Mouse (Mus musculus) kidney, embryonic 16.5 days (tissue): Measurements from ENCODE around the gene Atp13a5. TPM values are rescaled to one million over a fixed set of nuclear protein-coding genes. Genes with fewer than 3 reads are reported as not detected.

ENCODE experiments used
- ATAC-seq: fragments of 200-750 bp; cut with Nextera tagmentation; 2 replicates; pipeline ENCODE4 v1.8.0; 2017; ENCODE audit warnings: moderate TSS enrichment; ENCODE audit not compliant: low FRiP score, low TSS enrichment
- H3K27ac ChIP-seq: fragments of 300-500 bp; sonication (generic); 2 replicates; pipeline ENCODE4 v1.5.1; 2014; ENCODE audit warnings: low read length
- H3K27me3 ChIP-seq: fragments of 300-500 bp; sonication (generic); 2 replicates; pipeline ENCODE4 v1.6.1; 2014; ENCODE audit warnings: low read length, control low read depth, mixed read lengths; ENCODE audit not compliant: insufficient read depth
- H3K36me3 ChIP-seq: fragments of 300-500 bp; sonication (generic); 2 replicates; pipeline ENCODE4 v1.6.1; 2014; ENCODE audit warnings: low read length, control low read depth, mixed read lengths; ENCODE audit not compliant: insufficient read depth
- H3K4me1 ChIP-seq: fragments of 300-500 bp; sonication (generic); 2 replicates; pipeline ENCODE4 v1.6.1; 2014; ENCODE audit warnings: low read length, control low read depth, mixed read lengths; ENCODE audit not compliant: insufficient read depth
- H3K4me2 ChIP-seq: fragments of 300-500 bp; sonication (generic); replicated peaks from 2 replicates; pipeline ENCODE4 v1.6.1; 2014; ENCODE audit warnings: low read depth, low read length
- H3K4me3 ChIP-seq: fragments of 300-500 bp; sonication (generic); 2 replicates; pipeline ENCODE4 v1.5.1; 2014; ENCODE audit warnings: mild to moderate bottlenecking, low read length
- H3K9ac ChIP-seq: fragments of 300-500 bp; sonication (generic); replicated peaks from 2 replicates; pipeline ENCODE4 v1.6.1; 2014; ENCODE audit warnings: low read length
- H3K9me3 ChIP-seq: fragments of 300-500 bp; sonication (generic); 2 replicates; pipeline ENCODE4 v1.6.1; 2016; ENCODE audit warnings: low read length, control low read depth
- WGBS: fragments of 180-500 bp; shearing (Covaris S2); extraction: QIAGEN DNeasy Blood & Tissue Kit; methylation state at CpG from one replicate; pipeline ENCODE4 v1.1.7; 2014; 5-methylcytosine and 5-hydroxymethylcytosine counted together
- polyA plus RNA-seq: library from polyadenylated mRNA; unstranded; fragments of >200 nt; fragmentation: Nextera tagmentation; extraction: Ambion mirVana; gene quantifications from 2 replicates; pipeline ENCODE4 v1.2.1, GENCODE M21; 2015

Gene Atp13a5
- polyA plus RNA-seq, 1 experiment from 2014 or later: not detected

GRCm38 (mm10) chr16:29209605-29210411, 168.7 kb downstream of the Atp13a5 start, which contains the start of gene Hrasls:
TSS of gene Hrasls (plus strand) at chr16:29209695.
- peak; percentile 88 for ATAC-seq
- 2% methylated on average over 39 of the region's 39 CpGs for WGBS
- Histone ChIP-seq H3K9ac (peak within 1 kb of the TSS; percentile 35; the same call in 1 of the 2 replicates), H3K4me2 (peak within 1 kb of the TSS; percentile 75), H3K4me1 (0 out of 2 replicates have a peak, but pooled peaks cover 9% of the 10 kb centered on the region), H3K27me3 (peaks cover 25% of the 10 kb centered on the region), H3K9me3 (no peaks in the 10 kb centered on the region), H3K4me3 (peak within 1 kb of the TSS; percentile 41), H3K27ac (no peak within 1 kb of the TSS), H3K36me3 (no peaks in the 10 kb centered on the region)

GRCm38 (mm10) chr16:29208841-29209240, 169.7 kb downstream of the Atp13a5 start:
- Histone ChIP-seq H3K9ac (no peak overlapping the region), H3K36me3 (no peaks in the 10 kb centered on the region), H3K27ac (no peak overlapping the region), H3K4me1 (0 out of 2 replicates have a peak, but pooled peaks cover 9% of the 10 kb centered on the region), H3K9me3 (no peaks in the 10 kb centered on the region), H3K27me3 (peaks cover 25% of the 10 kb centered on the region), H3K4me2 (no peak overlapping the region), H3K4me3 (no peak overlapping the region)
- WGBS: 74% methylated on average over 7 of the region's 7 CpGs
- no peak for ATAC-seq

GRCm38 (mm10) chr16:29205581-29205980, 173.0 kb downstream of the Atp13a5 start:
- H3K36me3 ChIP-seq: no peaks in the 10 kb centered on the region

GRCm38 (mm10) chr16:29204875-29205274, 173.7 kb downstream of the Atp13a5 start:
- Histone ChIP-seq H3K4me2 (no peak overlapping the region), H3K4me1 (0 out of 2 replicates have a peak, but pooled peaks cover 4% of the 10 kb centered on the region), H3K9me3 (no peaks in the 10 kb centered on the region), H3K27me3 (peaks cover 18% of the 10 kb centered on the region), H3K4me3 (no peak overlapping the region), H3K27ac (no peak overlapping the region), H3K36me3 (no peaks in the 10 kb centered on the region), H3K9ac (no peak overlapping the region)
- WGBS: 84% methylated on average over 7 of the region's 7 CpGs
- ATAC-seq: no peak

More at GRCm38 (mm10) chr16:29205581-29205980, 173.0 kb downstream of the Atp13a5 start:
- Histone ChIP-seq H3K27ac (no peak overlapping the region), H3K4me1 (0 out of 2 replicates have a peak, but pooled peaks cover 9% of the 10 kb centered on the region), H3K4me3 (no peak overlapping the region), H3K9ac (no peak overlapping the region), H3K9me3 (no peaks in the 10 kb centered on the region), H3K27me3 (peaks cover 20% of the 10 kb centered on the region), H3K4me2 (no peak overlapping the region)
- no peak for ATAC-seq
- 21% methylated on average over 2 of the region's 2 CpGs for WGBS

GRCm38 (mm10) chr16:29201146-29201545, 177.4 kb downstream of the Atp13a5 start:
- no peak for ATAC-seq
- 81% methylated on average over 2 of the region's 2 CpGs for WGBS

GRCm38 (mm10) chr16:29198461-29198860, 180.1 kb downstream of the Atp13a5 start:
- no peaks in the 10 kb centered on the region for H3K27me3 ChIP-seq
- no peaks in the 10 kb centered on the region for H3K4me1 ChIP-seq
- no peak overlapping the region for H3K4me2 ChIP-seq
- ATAC-seq: 0 out of 2 replicates have a peak, but pooled peaks have one; percentile 42
- H3K36me3 ChIP-seq: no peaks in the 10 kb centered on the region
- WGBS: 15% methylated on average over 5 of the region's 5 CpGs
- no peak overlapping the region for H3K27ac ChIP-seq
- H3K9ac ChIP-seq: no peak overlapping the region
- no peak overlapping the region for H3K4me3 ChIP-seq
- H3K9me3 ChIP-seq: no peaks in the 10 kb centered on the region

More at GRCm38 (mm10) chr16:29201146-29201545, 177.4 kb downstream of the Atp13a5 start:
- no peak overlapping the region for H3K27ac ChIP-seq
- no peak overlapping the region for H3K4me2 ChIP-seq
- H3K9ac ChIP-seq: no peak overlapping the region
- H3K4me1 ChIP-seq: no peaks in the 10 kb centered on the region
- no peak overlapping the region for H3K4me3 ChIP-seq
- no peaks in the 10 kb centered on the region for H3K36me3 ChIP-seq
- H3K9me3 ChIP-seq: no peaks in the 10 kb centered on the region
- H3K27me3 ChIP-seq: no peaks in the 10 kb centered on the region

GRCm38 (mm10) chr16:29195156-29195555, 183.4 kb downstream of the Atp13a5 start:
- Histone ChIP-seq H3K4me1 (no peaks in the 10 kb centered on the region), H3K36me3 (no peaks in the 10 kb centered on the region), H3K4me2 (no peak overlapping the region), H3K27ac (no peak overlapping the region), H3K9ac (no peak overlapping the region), H3K4me3 (no peak overlapping the region), H3K27me3 (no peaks in the 10 kb centered on the region), H3K9me3 (no peaks in the 10 kb centered on the region)
- WGBS: 85% methylated on average over 1 of the region's 1 CpGs
- no peak for ATAC-seq

- H3K4me2 ChIP-seq: no peak overlapping the region
- H3K9me3 ChIP-seq: no peaks in the 10 kb centered on the region
- H3K9ac ChIP-seq: no peak overlapping the region
- H3K4me3 ChIP-seq: no peak overlapping the region
- no peak overlapping the region for H3K27ac ChIP-seq
- WGBS: 77% methylated on average over 4 of the region's 4 CpGs
- no peak for ATAC-seq
- H3K4me1 ChIP-seq: no peaks in the 10 kb centered on the region
- H3K36me3 ChIP-seq: no peaks in the 10 kb centered on the region
- no peaks in the 10 kb centered on the region for H3K27me3 ChIP-seq
Observed at GRCm38 (mm10) chr16:29193981-29194380, 184.6 kb downstream of the Atp13a5 start.

- H3K4me1 ChIP-seq: no peaks in the 10 kb centered on the region
- no peak for ATAC-seq
- no peaks in the 10 kb centered on the region for H3K36me3 ChIP-seq
- no peak overlapping the region for H3K9ac ChIP-seq
- no peak overlapping the region for H3K4me3 ChIP-seq
- H3K27me3 ChIP-seq: no peaks in the 10 kb centered on the region
- no peak overlapping the region for H3K4me2 ChIP-seq
- no peaks in the 10 kb centered on the region for H3K9me3 ChIP-seq
- 39% methylated on average over 5 of the region's 5 CpGs for WGBS
- no peak overlapping the region for H3K27ac ChIP-seq
Observed at GRCm38 (mm10) chr16:29192911-29193310, 185.6 kb downstream of the Atp13a5 start.
